Mouse (Mus musculus): Measurements from ENCODE around the gene Apc2. TPM values are rescaled to one million over a fixed set of nuclear protein-coding genes. Genes with fewer than 3 reads are reported as not detected.
A peak's percentile ranks its signal among the peaks of the same experiment; 100 is the strongest.

The Apc2 gene
- total RNA-seq, 2 experiments from 2014 or later = 98.3 to 98.4 TPM

DNA sequence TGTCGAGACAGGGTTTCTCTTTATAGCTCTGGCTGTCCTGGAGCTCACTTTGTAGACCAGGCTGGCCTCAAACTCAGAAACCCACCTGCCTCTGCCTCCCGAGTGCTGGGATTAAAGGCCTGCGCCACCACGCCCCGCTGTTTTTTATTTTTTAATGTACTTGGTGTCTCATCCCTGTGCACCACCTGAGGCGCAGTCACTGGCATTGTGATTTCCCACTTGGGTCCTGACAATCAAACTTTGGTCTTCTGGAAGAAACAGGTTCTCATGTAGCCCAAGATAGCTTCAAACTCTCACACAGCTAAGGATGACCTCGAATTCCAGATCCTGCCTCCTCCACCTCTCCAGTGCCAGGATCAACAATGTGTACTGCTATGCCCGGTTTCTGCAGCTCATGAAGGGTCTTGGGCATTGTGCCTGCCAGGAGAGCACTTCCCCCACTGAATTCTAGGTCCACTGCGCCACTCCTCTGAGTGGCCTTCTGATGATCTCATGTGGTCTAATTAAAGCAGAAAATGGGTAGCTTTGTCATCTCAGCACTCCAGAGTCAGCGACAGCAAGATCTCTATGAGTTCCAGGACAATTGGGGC lies 32.9 kb upstream of the Apc2 start:
- no peak for DNase-seq

DNA sequence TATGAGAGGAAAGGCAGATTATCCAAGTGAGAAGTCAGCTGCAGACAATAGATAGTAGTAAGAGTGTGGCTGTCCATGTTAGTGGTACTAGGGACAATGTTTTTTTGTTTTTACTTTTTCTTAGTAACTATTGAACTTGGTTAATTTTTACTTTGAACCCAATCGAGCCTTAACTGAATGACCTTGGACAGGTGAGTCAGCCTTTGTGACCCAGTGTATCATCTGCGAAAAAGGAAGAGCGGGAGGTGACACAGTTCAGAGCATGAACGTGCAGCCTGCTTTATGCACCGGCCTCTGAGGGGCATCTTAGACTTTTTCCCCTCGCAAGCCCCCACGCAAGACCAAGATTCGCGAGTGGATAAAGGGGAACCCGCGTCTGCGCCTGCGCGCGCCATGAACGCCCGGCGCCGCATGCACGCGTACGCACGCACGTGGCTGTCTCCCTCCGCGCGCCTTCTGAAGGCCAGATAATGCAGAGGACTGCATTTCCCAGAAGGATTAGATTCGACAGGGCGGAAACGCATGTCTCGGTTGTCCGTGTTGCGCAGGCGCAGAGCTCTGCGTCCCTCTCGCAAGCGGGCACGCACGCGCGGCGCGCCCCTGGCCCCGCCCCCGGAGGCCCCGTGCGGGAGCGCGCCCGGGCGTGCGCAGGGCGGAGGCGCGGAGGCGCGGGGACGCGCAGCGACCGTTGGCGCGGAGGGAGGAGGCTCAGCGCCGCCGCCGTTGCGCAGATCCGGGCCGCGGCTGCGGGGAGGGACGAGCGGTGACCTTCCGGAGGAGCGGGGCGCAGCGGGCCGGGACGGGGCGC lies 31.2 kb upstream of the Apc2 start:
- peak; percentile 98 to 99 for DNase-seq

DNA sequence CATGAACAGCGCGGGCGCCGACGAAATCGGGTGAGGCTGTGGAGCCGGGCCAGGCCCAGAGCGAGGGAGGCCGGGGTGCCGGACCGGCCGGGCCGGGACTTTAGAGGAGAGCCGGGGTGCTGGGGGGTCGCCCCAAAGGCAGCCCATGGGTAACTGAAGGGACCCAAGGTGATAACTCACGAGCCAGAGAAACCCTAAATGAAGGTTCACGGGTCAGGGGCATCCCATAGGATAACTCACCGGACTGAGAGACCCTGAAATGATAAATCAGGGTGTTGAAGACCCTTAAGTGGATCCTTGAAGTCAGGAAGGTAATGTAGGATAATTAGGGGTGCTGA lies 30.7 kb upstream of the Apc2 start:
- DNase-seq = no peak

DNA sequence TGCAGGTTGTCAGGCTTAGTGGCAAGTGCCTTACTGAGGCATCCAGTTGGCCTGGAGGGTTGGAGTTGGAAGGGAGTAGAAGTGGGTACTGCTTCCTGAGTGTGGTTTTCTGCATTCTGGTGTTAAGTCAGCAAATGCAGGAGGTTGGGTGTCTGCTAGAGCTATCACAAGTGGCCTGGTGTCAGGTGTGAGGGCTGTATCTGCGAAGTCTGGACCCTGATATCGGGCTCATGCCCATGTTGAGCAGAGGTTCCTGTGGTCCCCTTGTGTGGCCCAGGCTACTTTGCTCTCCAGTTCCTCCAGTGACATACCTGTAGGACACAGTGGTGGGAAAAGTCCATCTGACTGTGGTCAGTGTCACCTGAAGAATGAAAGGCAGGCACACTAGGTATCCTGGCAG lies 25.7 kb upstream of the Apc2 start:
- DNase-seq = no peak

DNA sequence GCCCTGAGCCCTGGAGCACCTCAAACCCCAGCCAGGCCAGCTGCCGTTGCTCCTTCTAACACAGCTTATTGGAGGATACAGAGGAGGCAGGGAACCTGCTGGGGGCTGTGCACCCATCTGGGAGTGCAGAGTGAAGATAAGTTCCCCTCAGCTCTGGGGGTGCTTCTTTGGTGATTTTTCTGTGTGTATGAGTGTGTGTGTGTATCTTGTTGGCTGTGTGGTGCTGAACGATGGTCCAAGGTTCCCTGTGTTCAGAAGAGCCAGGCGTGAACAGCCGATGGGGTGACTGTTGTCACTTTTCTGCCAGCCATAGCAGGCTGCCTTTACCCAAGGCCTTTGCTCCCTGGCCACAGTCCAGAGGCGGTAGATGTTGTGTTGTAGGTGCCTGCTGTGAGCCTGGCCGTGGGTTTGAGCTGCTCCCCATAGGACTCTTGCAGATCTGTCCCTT lies 25.0 kb upstream of the Apc2 start:
- DNase-seq = no peak

DNA sequence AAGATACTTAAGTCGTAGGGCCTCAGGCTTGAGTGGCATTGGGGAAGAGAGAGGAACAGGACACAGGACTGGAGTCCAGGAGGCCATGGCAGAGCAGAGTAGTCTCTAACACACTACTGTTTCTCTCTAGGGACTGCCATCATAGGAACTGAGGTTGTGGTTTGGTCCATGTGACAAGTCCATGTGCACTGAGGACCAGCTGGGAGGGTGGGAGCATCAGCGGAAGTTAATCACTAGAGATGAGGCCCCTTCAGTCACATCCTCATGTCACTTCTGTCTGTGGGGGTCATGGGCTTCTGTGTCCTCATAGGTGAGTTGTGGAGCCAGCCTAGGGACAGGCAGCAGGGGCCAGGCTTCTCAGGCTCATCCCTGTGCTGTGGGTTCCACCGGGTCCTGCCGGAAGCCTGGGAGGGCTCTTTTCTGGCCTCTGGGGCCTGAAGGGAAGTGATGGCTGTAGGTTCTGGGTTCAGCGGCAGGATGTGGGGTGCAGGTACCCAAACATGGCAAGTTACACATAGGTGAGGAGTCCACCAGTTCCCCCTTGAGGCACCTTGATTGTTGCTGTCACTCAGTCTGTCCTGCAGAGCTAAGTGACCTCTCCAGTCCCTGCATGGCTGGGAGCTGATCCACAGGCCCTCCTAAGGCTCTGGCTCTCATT lies 24.5 kb upstream of the Apc2 start:
- DNase-seq = no peak

DNA sequence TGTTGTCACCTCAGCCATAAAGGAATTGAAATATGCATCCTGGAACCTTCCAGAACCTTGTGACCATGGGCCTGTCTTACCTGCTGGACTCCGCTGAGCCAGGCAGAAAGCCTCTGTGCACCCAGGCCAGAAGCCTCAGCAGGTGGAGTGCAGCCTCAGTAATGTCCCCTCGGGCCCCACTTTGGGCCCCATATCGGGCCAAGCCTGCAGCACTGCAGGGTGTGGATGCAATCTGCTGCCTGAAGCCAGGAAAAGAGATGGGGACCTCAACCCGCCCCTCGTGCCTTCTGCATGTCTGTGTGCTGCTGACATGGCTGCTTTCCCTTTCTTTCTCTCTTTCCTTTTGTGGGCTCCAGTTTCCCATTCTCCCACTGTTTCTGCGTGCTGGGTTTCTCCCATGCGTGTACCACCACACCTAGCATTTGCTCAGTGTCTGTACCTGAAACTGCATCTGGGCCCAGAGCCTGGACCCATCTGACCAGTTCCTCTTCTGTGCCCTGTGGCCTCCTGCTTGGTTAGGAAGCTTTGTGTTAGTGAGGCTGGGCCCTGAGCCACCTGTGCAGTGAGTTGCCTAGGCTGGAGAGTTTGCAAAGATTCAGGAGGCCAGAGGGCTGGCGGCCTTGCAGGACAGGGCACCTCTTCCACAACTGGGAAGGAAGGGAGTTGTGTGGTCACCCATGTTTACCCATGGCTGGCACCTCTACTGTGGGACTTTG lies 23.7 kb upstream of the Apc2 start:
- no peak for DNase-seq

DNA sequence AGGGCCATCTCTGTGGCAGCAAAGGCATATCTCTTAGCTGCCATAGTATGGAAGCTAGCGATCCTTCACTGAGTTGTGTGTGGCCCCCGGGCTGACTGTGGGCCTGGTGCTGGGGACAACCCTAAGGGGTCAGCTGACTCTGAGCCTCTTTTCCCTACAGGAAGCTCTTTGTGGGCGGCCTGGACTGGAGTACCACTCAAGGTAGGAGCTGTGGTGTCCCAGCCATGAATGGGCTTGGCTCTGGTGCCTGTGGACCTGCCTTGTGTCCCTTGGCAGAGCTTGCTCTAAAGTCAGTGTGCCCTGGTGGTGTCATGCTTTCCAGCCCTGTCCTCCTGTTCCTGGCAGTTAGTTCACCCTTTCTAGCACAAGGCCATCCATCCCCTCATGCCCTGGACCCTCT lies 21.9 kb upstream of the Apc2 start:
- no peak for DNase-seq

DNA sequence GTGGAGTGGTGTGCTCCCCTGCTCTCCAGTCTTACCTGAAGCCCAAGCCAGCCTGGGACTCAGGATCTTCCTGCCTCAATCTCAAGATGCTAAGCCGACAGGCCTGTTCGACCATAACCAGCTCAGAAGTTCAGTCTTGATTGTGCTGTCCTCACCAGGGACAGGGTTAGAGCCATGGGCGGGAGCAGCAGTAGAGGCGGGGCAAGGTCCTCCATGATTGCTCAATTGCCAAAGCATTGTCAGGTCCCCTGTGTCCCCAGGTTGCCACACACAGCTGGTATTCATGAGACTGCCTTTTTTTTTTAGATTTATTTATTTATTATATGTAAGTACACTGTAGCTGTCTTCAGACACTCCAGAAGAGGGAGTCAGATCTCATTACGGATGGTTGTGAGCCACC lies 19.5 kb upstream of the Apc2 start:
- no peak for DNase-seq

DNA sequence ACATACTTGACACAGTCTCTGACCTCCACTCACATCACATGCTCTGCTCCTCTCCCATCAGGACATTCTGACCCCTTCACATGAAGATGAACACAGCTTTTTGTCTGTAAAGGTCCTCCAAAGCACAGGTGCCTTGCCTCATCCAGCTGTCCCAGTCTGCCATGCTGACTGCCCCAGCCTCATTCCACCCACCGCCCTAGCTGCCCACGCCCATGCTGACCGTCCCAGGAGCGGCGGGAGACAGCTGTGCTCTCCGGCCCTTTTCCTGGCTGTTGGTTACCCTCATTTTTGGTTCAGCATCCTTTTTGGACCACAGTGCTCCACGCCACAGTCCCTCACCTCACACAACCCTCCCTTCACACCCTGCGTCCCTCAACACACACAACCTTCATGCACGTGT lies 17.4 kb upstream of the Apc2 start:
- DNase-seq = no peak

DNA sequence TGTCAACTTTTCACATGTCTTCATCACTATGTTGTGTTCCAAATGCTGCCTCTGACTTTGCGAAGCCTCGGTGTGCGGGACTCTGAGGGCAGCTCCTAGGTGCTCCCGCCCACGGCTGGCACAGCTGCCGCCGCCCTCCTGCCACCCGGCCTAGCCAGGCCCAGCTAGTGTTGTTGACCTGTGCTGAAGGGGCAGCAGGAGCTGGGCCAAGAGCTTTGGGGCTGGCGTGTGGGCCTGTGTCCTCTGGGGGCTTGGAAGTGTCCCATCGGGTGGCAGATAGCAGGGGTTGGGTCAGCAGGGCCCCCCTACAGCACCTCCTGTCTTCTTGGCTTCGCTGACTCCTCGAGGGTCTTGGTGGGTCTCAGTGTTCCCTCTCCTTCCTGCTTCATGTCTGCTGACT lies 16.5 kb upstream of the Apc2 start:
- DNase-seq = no peak

DNA sequence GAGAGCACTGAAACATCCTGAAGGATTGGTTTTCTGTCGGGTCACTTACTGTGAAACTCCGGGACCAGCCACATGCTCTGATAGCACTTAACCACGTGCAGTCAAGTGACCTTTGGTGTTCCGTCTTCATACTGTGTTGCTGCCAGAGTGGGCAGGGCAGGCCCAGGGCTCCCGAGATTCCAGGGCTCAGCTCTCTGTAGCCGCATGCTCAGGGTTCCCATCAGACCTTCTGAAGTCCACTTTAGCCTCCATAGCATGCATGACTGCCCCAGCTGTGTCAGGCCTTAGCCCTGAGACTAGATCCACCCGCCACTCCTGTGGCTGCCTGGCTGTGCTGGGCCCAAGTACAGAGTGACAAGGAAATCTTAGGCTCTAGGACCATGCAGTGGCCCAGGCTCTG lies 14.5 kb upstream of the Apc2 start:
- DNase-seq = no peak

DNA sequence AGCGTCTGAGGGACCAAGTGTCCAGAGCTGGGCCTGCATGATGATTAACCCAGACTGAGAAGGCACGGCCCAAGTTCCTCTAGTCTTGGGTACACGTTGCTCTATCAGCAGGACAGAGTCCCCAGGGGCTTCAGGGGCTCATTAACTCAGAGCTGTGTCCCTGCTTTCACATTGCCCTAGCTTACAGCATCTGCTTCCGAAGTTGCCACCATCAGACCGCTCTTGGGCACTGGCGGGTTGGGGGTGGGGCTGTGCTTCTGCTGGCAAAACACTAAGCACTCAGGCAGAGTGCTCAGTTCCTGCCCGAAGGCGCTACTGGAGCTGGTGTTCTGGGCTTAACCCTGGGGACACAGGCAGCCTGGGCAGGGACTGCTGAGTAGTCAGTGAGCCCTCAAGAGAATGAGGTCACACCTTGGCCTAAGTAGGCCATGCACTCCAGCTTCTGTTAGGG lies 13.8 kb upstream of the Apc2 start:
- DNase-seq = no peak

DNA sequence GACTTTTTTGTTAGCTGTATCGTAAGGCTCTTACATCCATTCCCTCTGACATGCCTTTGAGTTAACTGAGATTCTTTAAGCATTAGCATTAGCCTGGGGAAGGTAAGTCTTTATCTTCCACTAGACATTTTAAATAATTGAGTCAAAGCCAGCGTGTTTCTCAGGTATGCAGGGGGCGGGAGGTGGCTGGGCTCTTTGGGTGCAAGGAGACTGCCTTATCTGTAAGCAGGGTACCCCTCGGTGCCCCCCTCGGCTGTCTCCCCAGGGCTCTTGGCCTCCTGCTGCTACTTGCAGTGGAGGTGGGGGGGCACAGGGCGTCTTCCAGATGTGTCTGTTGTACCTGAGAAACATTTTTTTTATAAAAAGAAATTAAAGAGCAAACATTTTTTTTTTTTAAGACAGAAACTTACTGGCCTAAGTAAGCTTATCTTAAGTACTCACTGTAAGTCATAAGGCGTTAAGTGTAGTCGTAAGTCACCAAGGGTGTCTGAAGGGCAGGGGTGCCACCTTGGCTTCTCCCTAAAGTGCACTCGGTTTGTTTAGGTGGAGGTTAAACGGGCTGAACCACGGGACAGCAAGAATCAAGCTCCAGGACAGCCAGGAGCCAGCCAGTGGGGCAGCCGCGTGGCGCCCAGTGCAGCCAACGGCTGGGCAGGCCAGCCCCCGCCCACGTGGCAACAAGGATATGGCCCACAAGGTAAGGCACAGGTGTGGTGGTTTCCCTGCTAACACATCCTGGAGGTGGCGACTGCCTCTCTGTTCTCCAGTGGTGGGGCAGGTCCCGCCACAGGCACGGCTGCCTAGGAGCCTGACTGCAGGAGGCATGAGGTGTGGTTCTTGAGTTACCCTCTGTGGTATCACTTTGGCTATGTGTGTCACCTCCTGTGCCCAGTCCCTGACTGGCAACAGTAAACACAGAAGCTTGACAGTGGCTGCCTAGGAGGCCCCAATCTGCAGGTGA lies 13.0 kb upstream of the Apc2 start:
- no peak for DNase-seq

DNA sequence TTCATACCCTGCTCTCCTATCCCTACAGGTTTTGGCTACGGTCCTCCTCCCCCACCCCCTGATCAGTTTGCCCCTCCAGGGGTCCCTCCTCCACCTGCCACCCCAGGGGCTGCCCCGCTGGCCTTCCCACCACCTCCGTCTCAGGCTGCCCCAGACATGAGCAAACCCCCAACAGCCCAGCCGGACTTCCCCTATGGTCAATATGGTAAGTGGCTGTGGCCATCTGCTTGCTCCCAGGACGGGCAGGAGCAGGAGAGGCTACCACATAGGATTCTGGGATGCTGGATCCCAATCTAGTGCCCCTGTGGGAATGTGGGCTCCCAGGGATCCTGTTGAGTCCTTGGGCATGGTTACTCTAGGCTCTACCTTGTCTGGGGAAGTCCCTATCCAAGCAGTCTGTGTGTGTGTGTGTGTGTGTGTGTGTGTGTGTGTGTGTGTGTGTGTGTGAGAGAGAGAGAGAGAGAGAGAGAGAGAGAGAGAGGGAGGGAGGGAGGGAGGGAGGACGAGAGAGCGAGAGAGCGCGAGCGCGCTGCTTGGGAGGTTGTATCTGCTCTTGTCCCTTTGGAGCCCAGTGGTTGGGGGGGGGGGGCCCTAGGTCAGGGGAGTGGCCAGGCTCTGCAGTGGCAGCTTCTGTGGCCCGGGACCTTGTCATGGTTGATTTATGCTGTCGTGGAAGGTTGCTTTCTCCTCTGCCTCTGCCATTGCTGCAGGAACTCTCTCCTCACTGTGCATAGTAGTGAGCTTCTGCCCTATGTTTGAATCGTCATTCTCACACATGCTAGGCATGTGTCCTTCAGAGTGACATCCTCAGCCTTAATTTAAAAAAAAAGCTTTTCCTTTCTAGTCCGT lies 10.3 kb upstream of the Apc2 start:
- DNase-seq = no peak

DNA sequence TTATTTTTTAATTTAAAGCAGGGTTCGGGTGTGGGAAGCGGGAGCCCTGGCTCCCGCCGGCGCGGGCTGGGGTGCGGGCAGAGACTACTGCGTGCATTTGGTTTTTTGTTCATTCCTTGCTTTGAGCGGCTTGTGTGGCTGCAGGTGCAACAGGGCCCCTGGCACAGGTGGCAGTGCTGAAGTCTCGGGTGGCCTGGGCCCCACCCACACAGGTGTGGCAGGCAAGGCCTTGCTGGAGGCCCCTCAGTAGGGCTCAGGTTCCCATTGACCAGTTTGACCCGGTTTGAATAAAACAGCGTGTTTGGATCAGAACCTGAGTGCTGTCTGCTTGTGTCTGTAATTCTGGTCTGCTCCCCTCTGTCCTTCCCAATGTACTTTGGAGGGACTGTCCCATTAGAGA lies 7.7 kb upstream of the Apc2 start:
- DNase-seq = no peak

DNA sequence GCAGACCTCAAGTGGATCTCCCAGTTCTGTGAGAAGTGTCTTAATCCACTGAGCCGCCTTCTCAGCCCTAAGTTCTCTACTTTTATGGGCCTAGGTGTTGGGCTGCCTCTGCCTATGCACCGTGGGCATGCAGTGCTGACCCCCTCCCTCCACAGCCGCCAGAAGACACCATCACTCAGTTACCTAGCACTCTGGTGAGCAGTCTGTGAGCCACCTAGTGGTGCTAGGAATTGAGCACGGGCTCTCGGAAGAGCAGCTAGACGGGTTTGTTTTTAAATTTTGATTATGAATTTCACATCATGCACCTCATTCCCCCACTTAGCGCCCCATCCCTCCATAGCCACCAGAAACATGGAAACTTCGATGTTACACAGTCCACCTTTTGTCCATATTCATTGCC lies 7.1 kb upstream of the Apc2 start:
- no peak for DNase-seq

DNA sequence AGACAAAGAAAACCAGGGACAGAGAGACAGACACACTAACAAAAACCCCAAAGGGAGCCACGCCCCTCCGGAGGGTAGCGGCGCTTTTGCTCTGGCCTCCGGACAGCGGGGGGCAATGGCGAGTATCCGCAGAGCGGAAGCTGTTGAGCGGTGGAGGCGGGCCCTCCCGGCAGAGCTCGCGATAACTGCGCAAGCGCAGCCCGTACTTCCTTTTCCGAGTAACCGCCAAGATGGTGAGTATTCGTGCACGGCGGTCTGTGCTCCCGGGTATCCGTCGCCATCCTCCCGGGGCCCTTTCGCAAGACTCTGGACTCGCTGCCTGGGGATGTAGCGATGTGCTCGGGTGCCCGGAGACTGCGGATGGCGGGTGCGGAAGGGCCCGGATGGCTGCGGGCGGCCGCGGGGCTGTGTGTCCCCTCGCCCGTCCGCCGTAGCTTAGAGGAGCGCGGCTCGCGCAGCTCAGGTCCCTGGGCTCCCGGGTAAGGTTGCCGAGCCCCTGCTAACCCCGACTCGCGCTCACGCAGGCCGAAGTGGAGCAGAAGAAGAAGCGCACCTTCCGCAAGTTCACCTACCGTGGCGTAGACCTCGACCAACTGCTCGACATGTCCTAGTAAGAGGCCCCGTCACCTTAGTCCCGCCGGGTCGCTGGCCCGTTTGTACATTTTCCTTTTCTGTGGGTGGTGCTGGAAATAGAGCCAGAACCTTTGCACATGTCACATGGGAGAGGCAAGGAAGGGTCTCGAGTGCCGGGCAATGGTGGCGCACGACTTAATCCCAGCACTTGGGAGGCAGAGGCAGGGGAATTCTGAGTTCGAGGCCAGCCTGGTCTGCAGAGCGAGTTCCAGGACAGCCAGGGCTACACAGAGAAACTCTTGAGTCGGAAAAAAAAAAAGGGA lies 3.3 kb upstream of the Apc2 start, which contains the start of gene Rps15:
Gene Rps15 (plus strand): TSS at position 203 of the 896 bp plus-strand sequence.
- peak; percentile 89 to 92 for DNase-seq

DNA sequence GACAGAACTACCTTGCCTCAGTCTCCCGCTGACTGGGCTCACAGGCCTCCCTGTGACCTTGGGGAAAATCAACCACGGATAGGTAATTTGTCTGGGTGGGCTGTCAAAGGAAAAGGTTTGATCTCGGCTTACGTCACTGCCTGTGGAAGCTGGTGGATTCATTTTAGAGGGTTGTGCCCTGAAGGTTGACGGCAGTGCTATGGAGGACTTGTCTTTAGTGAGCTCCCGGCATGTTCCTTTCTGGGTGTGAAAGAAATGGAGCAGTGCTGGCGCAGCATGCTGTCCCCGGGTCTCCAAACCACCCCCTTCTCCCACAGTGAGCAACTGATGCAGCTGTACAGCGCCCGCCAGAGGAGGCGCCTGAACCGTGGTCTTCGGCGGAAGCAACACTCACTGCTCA lies 2.5 kb upstream of the Apc2 start:
- DNase-seq = no peak

DNA sequence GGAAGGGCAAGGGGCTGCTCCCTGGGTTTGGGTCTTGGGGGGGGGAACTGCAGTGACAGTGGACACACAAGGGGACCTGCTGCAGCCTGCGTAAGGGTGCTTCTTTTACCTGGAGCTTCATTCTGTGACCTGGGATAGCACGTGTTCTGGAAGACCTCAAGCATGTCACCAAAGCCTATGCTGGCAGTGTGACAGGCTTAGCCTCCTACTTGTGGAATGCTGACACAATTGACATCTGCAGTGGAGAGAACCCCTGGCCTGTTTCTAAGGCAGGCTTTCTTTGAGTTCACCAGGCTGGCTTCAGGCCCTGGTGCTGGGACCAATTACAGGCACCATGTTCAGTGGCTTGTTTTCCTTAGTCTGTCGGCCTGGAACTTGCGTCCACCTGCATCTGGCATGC lies 1.5 kb upstream of the Apc2 start:
- no peak for DNase-seq
